Mouse (Mus musculus) neural tube, embryonic 11.5 days (tissue): Measurements from ENCODE around the gene Slc7a4. TPM values are rescaled to one million over a fixed set of nuclear protein-coding genes. Genes with fewer than 3 reads are reported as not detected.
"Not testable (repeated sequence)": the region's sequence is repeated elsewhere in the genome, so short reads cannot be mapped to it uniquely, and the experiment has no call there.

Source experiments
- ATAC-seq: fragments of 200-750 bp; cut with Nextera tagmentation; 2 replicates; pipeline ENCODE4 v1.8.0; 2017; ENCODE audit warnings: moderate number of reproducible peaks, mild to moderate bottlenecking, moderate TSS enrichment, moderate library complexity; ENCODE audit not compliant: insufficient read depth, low FRiP score, low TSS enrichment
- DNase-seq: peaks from one replicate; pipeline ENCODE4 v3.0.0-alpha.2; 2015; ENCODE audit warnings: low spot score
- H3K27ac ChIP-seq: fragments of 300-500 bp; sonication (generic); 2 replicates; pipeline ENCODE4 v1.5.1; 2014; ENCODE audit warnings: low read depth, mild to moderate bottlenecking, low read length
- H3K27me3 ChIP-seq: fragments of 300-500 bp; sonication (generic); 2 replicates; pipeline ENCODE4 v1.6.1; 2014; ENCODE audit warnings: mild to moderate bottlenecking, low read length, mixed read lengths; ENCODE audit not compliant: control insufficient read depth, insufficient read depth
- H3K36me3 ChIP-seq: fragments of 300-500 bp; sonication (generic); 2 replicates; pipeline ENCODE4 v1.6.1; 2014; ENCODE audit warnings: mild to moderate bottlenecking, low read length, moderate library complexity, mixed read lengths; ENCODE audit not compliant: control insufficient read depth, insufficient read depth
- H3K4me1 ChIP-seq: fragments of 300-500 bp; sonication (generic); 2 replicates; pipeline ENCODE4 v1.6.1; 2014; ENCODE audit warnings: low read length, mixed read lengths; ENCODE audit not compliant: control insufficient read depth, insufficient read depth
- H3K4me2 ChIP-seq: fragments of 300-500 bp; sonication (generic); 2 replicates; pipeline ENCODE4 v1.6.1; 2014; ENCODE audit warnings: low read depth, mild to moderate bottlenecking, moderate library complexity
- H3K4me3 ChIP-seq: fragments of 300-500 bp; sonication (generic); 2 replicates; pipeline ENCODE4 v1.5.1; 2014; ENCODE audit warnings: low read depth, low read length
- H3K9ac ChIP-seq: fragments of 300-500 bp; sonication (generic); 2 replicates; pipeline ENCODE4 v1.6.1; 2014; ENCODE audit warnings: mild to moderate bottlenecking, low read length
- H3K9me3 ChIP-seq: fragments of 300-500 bp; sonication (generic); 2 replicates; pipeline ENCODE4 v1.6.1; 2016; ENCODE audit warnings: low read length; ENCODE audit not compliant: control insufficient read depth
- WGBS: fragments of 180-500 bp; shearing (Covaris S2); extraction: QIAGEN DNeasy Blood & Tissue Kit; methylation state at CpG from one replicate; pipeline ENCODE4 v1.1.7; 2014; 5-methylcytosine and 5-hydroxymethylcytosine counted together
- polyA plus RNA-seq: library from polyadenylated mRNA; unstranded; fragments of >200 nt; fragmentation: Nextera tagmentation; extraction: Ambion mirVana; gene quantifications from 2 replicates; pipeline ENCODE4 v1.2.1, GENCODE M21; 2014

Slc7a4 gene
- polyA plus RNA-seq, 1 experiment from 2014 or later: 2.9 TPM

GRCm38 (mm10) chr16:17558811-17559210 is 24.2 kb downstream of the Slc7a4 start:
- peak overlapping the region; percentile 6 for H3K4me2 ChIP-seq
- H3K9me3 ChIP-seq: no peaks in the 10 kb centered on the region
- peak; percentile 53 for DNase-seq
- H3K4me1 ChIP-seq: peaks cover 25% of the 10 kb centered on the region
- H3K36me3 ChIP-seq: no peaks in the 10 kb centered on the region
- no peak overlapping the region; the same call in 1 of the 2 replicates for H3K9ac ChIP-seq
- no peak overlapping the region for H3K4me3 ChIP-seq
- 1% methylated on average over 5 of the region's 5 CpGs for WGBS
- no peak overlapping the region; the same call in 1 of the 2 replicates for H3K27ac ChIP-seq
- no peak for ATAC-seq
- 0 out of 2 replicates have a peak, but pooled peaks cover 2% of the 10 kb centered on the region for H3K27me3 ChIP-seq

- H3K4me1 ChIP-seq: peaks cover 25% of the 10 kb centered on the region
Measured at GRCm38 (mm10) chr16:17557947-17558480, 25.0 kb downstream of the Slc7a4 start.

GRCm38 (mm10) chr16:17556907-17557306 is 26.1 kb downstream of the Slc7a4 start:
- 55% methylated on average over 4 of the region's 4 CpGs for WGBS
- Histone ChIP-seq H3K9ac (no peak overlapping the region), H3K4me2 (no peak overlapping the region), H3K4me3 (no peak overlapping the region), H3K27me3 (0 out of 2 replicates have a peak, but pooled peaks cover 2% of the 10 kb centered on the region), H3K4me1 (peaks cover 25% of the 10 kb centered on the region), H3K27ac (no peak overlapping the region), H3K9me3 (no peaks in the 10 kb centered on the region), H3K36me3 (no peaks in the 10 kb centered on the region)
- no peak for ATAC-seq
- DNase-seq: no peak

More at GRCm38 (mm10) chr16:17557947-17558480, 25.0 kb downstream of the Slc7a4 start:
- ATAC-seq: peak; percentile 13; the same call in 1 of the 2 replicates
- peak; percentile 77 for DNase-seq
- WGBS: 1% methylated on average over 5 of the region's 5 CpGs
- no peak overlapping the region for H3K27ac ChIP-seq
- no peak overlapping the region; the same call in 1 of the 2 replicates for H3K9ac ChIP-seq
- H3K4me3 ChIP-seq: no peak overlapping the region
- H3K36me3 ChIP-seq: no peaks in the 10 kb centered on the region
- H3K27me3 ChIP-seq: 0 out of 2 replicates have a peak, but pooled peaks cover 2% of the 10 kb centered on the region
- no peaks in the 10 kb centered on the region for H3K9me3 ChIP-seq
- H3K4me2 ChIP-seq: peak overlapping the region; percentile 6

GRCm38 (mm10) chr16:17556180-17556579 is 26.8 kb downstream of the Slc7a4 start:
- Histone ChIP-seq H3K9me3 (no peaks in the 10 kb centered on the region), H3K4me1 (peaks cover 21% of the 10 kb centered on the region), H3K27ac (no peak overlapping the region), H3K27me3 (0 out of 2 replicates have a peak, but pooled peaks cover 2% of the 10 kb centered on the region), H3K4me3 (no peak overlapping the region), H3K36me3 (no peaks in the 10 kb centered on the region), H3K4me2 (no peak overlapping the region), H3K9ac (no peak overlapping the region)
- DNase-seq (no peak), ATAC-seq (no peak)
- WGBS: 87% methylated on average over 4 of the region's 4 CpGs

GRCm38 (mm10) chr16:17554702-17555101 is 28.3 kb downstream of the Slc7a4 start:
- not testable (repeated sequence) for H3K27me3 ChIP-seq, H3K9me3 ChIP-seq, H3K9ac ChIP-seq, H3K36me3 ChIP-seq, H3K4me3 ChIP-seq
- ATAC-seq (peak; percentile 45; the same call in 1 of the 2 replicates), DNase-seq (peak; percentile 25)
- Histone ChIP-seq H3K4me1 (peaks cover 16% of the 10 kb centered on the region), H3K4me2 (peak overlapping the region; percentile 36; the same call in 1 of the 2 replicates), H3K27ac (peak overlapping the region; percentile 61; the same call in 1 of the 2 replicates)
- 16% methylated on average over 4 of the region's 4 CpGs for WGBS

GRCm38 (mm10) chr16:17553910-17554685 is 28.9 kb downstream of the Slc7a4 start:
- H3K4me1 ChIP-seq: peaks cover 13% of the 10 kb centered on the region
- peak; percentile 33 for DNase-seq
- H3K9me3 ChIP-seq: no peaks in the 10 kb centered on the region

GRCm38 (mm10) chr16:17552837-17553236 is 30.2 kb downstream of the Slc7a4 start:
- no peak for DNase-seq
- 80% methylated on average over 7 of the region's 7 CpGs for WGBS

More at GRCm38 (mm10) chr16:17553910-17554685, 28.9 kb downstream of the Slc7a4 start:
- peak; percentile 66 for ATAC-seq
- Histone ChIP-seq H3K27ac (peak overlapping the region; percentile 61; the same call in 1 of the 2 replicates), H3K9ac (no peak overlapping the region; the same call in 1 of the 2 replicates), H3K27me3 (no peaks in the 10 kb centered on the region), H3K36me3 (no peaks in the 10 kb centered on the region), H3K4me2 (peak overlapping the region; percentile 36), H3K4me3 (no peak overlapping the region)
- WGBS: 7% methylated on average over 18 of the region's 18 CpGs

GRCm38 (mm10) chr16:17542632-17543031 is 40.4 kb downstream of the Slc7a4 start:
- H3K27ac ChIP-seq: no peak overlapping the region
- no peak for ATAC-seq
- WGBS: 79% methylated on average over 2 of the region's 2 CpGs
- H3K9ac ChIP-seq: no peak overlapping the region
- H3K4me3 ChIP-seq: no peak overlapping the region
- H3K9me3 ChIP-seq: no peaks in the 10 kb centered on the region
- H3K36me3 ChIP-seq: no peaks in the 10 kb centered on the region
- H3K4me1 ChIP-seq: no peaks in the 10 kb centered on the region
- DNase-seq: no peak
- no peaks in the 10 kb centered on the region for H3K27me3 ChIP-seq
- no peak overlapping the region for H3K4me2 ChIP-seq

More at GRCm38 (mm10) chr16:17552837-17553236, 30.2 kb downstream of the Slc7a4 start:
- Histone ChIP-seq H3K9me3 (no peaks in the 10 kb centered on the region), H3K4me1 (peaks cover 3% of the 10 kb centered on the region; the same call in 1 of the 2 replicates), H3K27me3 (no peaks in the 10 kb centered on the region), H3K4me3 (no peak overlapping the region), H3K4me2 (no peak overlapping the region), H3K36me3 (no peaks in the 10 kb centered on the region), H3K9ac (no peak overlapping the region), H3K27ac (no peak overlapping the region)
- ATAC-seq: no peak
